Mouse (Mus musculus): ENCODE results near the gene Rdh16f1. TPM values are rescaled to one million over a fixed set of nuclear protein-coding genes. Genes with fewer than 3 reads are reported as not detected.
"Not testable (repeated sequence)": the region's sequence is repeated elsewhere in the genome, so short reads cannot be mapped to it uniquely, and the experiment has no call there.

Rdh16f1 gene
- polyA plus RNA-seq, 2 experiments from 2014 or later, result 0.31 TPM; not detected in 1

DNA sequence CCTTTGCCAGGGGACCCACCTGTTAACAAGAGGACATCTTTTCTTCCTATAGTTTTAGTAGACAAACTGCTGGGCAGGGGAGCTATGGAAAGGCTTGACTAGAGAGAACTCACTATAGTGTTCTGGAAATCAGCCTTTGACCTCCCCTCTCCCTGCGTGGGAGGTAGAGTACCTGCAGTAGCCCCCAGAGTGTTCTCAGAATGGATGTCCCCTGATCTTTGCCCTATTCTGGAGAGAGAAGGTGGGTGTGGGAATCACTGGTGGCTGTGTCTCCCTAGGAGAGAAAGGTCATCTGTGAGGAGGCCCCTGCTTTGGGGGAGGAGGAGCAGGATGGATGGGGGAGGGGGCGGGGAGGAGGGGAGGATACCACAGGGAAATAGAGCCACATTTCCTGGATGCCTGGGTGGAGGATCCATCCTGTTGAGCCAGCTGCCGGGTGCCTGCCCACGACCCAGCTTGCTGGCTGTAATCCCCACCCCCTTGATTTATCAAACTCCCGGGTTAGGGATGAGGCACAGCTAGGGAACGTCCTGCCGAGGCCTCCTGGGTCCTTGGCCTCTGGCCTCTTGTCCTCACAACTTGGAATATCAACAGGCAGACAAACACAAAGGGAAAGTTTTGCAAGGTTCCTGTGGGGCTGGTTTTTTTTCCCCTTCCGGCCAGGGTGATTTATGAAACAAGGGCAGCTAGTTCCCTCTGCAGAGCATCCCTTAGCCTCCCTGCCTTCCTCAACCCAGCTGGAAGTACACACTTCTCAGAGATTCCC, 10.6 kb upstream of the Rdh16f1 start:
- ATAC-seq, result no peak

GRCm38 (mm10) chr10:127750136-127750777, 9.3 kb upstream of the Rdh16f1 start:
- no peak for ATAC-seq

DNA sequence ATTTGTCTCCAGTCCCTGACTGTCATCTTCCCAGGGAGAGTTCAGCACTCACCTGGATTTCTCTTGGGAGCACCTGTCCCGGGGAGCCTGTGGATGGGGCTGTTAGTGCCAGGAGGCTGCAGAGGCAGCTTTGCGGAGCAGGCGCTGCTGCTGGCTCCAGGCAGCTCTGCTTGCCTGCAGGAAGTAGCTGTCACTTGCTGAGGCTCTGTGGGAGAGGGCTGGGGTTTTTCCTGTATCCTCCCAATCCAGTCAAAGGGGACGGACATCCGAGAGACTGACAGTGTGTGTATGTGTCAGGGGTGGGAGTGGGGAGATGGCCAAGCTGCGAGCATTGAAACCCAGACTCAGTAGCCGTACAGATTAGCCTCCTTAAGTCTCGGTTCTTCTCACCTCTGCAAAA, 8.0 kb upstream of the Rdh16f1 start, which contains the start of gene Gpr182:
Gpr182 (minus strand) TSS at position 185 of the 400 bp plus-strand sequence.
- no peak for ATAC-seq

- ATAC-seq, result no peak
Observed at GRCm38 (mm10) chr10:127754566-127755166, 4.9 kb upstream of the Rdh16f1 start.

DNA sequence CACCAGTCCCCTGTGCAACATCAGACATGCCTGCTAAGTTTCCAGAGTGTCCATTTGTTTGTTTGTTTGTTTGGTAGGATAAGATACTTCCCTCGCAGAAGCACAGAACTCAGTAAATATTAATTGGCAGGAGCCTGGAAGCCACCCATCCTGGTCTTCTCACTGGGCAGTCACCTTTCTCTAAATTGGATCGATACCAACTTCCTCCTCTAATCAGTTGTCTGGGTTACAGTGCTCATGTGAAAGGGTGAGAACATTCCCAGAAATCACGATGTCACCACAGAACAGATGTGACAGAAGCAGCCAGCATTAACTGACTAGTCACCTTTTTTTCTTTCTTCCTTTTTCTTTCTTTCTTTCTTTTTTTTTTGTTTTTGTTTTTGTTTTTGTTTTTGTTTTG, 4.3 kb upstream of the Rdh16f1 start:
- no peak for ATAC-seq

- no peak for ATAC-seq
Observed at GRCm38 (mm10) chr10:127755770-127756468, 3.7 kb upstream of the Rdh16f1 start.

- ATAC-seq, result not testable (repeated sequence)
Observed at GRCm38 (mm10) chr10:127762926-127763325, 3.3 kb downstream of the Rdh16f1 start.

DNA sequence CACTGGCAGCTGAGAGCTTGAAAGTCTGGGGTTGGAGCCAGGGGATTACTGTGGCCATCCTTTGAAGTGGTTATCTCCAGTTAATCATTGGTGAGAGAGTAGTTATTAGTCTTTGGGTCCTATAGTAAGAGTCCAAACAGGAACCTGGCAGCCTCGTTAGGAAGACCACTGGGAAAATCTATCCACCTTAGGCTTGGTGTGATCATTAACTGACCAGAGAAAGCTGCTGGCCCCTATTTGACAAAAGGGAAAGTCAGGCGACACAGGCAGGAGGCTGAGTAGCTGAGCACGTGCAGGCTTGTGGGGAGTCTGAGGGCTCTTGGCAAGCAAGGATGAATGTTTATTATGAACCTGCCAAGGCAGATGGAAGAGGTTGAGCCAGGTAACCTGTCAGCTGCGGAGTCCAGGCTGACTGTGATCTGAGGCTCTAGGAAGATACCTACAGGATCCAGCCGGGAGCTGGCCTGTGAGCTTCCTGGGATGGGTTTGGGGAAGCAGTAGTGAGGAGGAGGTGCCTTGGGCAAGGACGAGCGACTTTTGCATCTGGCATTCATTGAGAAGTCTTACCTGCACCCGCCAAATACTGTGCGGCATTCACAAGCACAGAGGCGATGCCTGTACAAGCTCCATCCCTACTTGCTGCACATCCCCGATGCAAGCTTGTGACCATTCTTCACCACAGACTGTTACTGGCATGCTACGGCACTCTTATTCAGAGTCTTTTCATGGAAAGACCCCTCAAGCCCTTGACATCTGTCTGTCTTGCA, 4.5 kb downstream of the Rdh16f1 start:
- no peak for ATAC-seq

DNA sequence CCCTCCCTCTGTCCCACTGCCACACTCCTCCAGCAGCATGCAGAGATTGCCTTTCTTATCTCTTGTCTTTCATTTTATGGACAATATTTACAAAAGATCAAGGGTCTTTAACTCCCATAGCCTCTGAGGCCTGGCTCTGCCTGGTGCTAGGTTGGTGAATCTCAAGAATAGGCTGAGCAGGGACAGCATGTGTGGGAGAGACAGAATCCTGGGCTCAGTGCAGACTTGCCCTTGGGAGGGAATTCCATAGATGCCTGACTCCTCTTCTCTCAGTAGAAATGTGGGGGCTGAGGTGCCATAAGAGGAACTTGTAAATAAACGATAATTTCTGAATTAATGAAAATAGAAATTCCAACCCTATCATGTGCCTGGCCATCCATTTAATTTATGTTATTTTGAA, 7.0 kb downstream of the Rdh16f1 start:
- ATAC-seq, result no peak

- ATAC-seq, result no peak
Observed at GRCm38 (mm10) chr10:127776011-127776410, 16.4 kb downstream of the Rdh16f1 start, which contains the start of gene Rdh9. Gene Rdh9 (plus strand): TSS chr10:127776386.

DNA sequence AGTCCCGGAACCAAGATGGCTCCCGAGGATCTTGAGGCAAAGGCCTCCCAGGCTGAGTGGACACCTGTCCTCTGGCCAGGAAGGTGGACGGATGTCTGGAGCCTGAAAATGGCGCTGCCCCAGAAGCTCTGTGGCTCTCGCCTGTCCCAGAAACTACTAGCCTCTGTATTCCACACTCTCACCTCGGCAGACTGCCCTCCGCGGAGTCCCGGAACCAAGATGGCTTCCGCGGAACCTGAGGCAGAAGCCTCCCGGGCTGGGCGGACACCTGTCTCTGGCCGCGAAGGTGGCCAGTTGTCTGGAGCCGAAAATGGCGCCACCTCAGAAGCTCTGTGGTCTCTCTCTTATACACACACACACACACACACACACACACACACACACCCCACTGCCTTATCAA, 22.7 kb downstream of the Rdh16f1 start:
- ATAC-seq, result not testable (repeated sequence)

- ATAC-seq, result not testable (repeated sequence)
Observed at GRCm38 (mm10) chr10:127785411-127785810, 25.8 kb downstream of the Rdh16f1 start.

DNA sequence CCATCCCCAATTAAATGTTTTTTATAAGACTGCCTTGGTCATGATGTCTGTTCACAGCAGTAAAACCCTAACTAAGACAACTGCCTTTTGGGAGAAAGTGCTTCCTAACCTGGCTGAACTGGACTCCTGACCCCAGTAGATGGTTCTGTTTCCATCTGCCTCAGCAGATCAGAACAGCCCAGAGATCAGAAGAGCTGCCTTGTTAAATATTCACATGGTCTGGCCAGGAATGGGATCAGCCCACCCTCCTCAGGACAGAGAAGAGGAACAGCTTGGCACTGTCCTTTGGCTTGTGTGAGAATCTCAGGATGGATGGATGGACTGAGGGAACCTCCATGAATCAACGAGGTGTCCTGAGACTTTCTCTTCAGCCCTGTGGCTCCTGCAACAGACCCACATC, 39.7 kb downstream of the Rdh16f1 start:
- no peak for ATAC-seq

- no peak for ATAC-seq
Observed at GRCm38 (mm10) chr10:127800891-127801290, 41.3 kb downstream of the Rdh16f1 start, which contains the start of gene Rdh16. Gene Rdh16 (plus strand): TSS chr10:127801152.

DNA sequence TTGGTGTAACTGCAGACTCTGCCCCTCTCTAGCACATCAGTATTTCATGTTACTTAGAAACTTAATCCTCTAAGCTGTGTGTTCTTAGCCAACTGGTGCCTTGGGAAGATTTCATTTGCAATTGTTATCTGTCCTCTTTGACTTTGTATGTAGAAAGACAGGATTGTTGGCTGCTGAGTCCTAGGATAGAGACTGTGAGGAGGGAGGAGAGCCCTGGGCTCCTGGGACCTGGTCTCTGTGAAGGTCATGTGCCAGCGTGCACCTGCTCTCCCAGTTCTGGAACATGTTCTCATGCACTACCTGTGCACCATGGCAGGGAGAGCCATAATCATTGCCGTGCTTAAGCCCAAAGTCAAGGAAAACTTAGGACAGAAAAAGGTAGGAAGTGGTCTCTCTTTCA, 42.0 kb downstream of the Rdh16f1 start:
- ATAC-seq, result no peak

GRCm38 (mm10) chr10:127802236-127802635, 42.6 kb downstream of the Rdh16f1 start:
- no peak for ATAC-seq

GRCm38 (mm10) chr10:127804416-127804815, 44.8 kb downstream of the Rdh16f1 start:
- no peak for ATAC-seq

GRCm38 (mm10) chr10:127815888-127816287, 56.3 kb downstream of the Rdh16f1 start:
- no peak for ATAC-seq

DNA sequence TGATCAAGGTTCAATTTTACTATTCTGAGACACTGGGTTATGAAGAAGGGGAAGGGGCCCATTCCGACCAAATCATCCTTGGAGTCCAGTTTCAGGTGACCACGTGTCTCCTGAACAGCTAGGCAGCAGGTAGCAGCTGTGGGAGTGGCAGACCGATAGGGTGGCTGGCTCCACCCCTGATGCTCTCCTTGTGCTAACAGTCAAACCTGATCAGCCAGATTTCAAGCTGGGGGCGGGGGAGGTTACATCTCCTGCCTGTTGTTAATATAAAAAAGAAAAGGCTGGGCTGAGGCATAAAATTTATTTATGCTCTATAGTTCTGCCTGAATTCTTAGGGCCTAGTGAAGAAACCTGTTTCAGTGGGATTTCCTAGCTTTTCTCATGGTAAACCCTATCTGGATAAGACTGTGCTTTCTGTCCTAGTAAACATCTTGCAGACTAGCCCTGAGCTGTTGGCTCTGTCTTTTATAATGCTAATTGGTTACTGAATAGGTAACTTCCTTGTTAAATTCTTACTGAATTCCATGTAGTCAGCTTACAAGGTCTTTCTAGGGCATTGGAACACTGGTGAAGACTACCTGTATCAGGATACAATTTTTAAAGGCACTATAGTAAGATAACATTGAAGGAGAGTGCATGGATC, 57.8 kb downstream of the Rdh16f1 start:
- not testable (repeated sequence) for ATAC-seq

- not testable (repeated sequence) for ATAC-seq
Observed at GRCm38 (mm10) chr10:127821806-127822205, 62.2 kb downstream of the Rdh16f1 start.

DNA sequence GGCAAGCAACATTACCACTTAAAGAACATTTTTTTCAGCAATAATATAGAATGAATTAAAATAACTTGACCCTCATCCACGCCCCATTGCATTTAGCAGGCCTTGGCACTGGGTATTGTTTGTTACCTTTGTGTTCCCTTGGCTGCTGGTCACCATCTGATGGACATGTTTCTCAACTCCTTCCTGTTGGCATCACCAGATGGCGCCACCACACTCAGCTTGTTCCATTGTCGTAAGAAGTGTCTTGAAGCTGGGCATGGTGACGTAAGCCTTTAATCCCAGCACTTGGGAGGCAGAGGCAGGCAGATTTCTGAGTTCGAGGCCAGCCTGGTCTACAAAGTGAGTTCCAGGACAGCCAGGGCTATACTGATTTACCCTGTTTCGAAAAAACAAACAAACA, 65.8 kb downstream of the Rdh16f1 start:
- ATAC-seq, result no peak

DNA sequence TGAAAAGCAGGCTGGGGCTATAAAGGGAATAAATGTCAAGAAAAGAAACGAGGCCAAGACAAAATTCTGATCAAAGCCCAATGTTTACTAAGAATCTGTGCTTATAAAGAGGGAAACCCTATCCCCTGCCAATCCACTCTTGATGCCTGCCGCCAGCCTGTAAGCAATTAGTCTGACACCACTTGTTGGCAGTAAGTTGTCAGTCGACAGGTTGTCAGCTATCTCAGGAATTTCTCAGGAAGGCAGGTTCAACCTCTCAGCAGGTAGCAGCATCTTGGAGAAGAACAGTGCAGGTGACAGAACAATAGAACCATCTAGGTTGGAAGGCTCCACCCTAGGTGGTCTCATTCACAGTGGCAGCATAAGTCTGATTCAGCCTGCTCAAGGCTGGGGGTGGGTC, 69.5 kb downstream of the Rdh16f1 start:
- ATAC-seq, result no peak

Data from activated CD4-positive, CD25-positive, alpha-beta regulatory T cell, adult 4 months (primary cell).